ENCODE assay signal across 8 mouse cellular contexts in the genomic region with DNA sequence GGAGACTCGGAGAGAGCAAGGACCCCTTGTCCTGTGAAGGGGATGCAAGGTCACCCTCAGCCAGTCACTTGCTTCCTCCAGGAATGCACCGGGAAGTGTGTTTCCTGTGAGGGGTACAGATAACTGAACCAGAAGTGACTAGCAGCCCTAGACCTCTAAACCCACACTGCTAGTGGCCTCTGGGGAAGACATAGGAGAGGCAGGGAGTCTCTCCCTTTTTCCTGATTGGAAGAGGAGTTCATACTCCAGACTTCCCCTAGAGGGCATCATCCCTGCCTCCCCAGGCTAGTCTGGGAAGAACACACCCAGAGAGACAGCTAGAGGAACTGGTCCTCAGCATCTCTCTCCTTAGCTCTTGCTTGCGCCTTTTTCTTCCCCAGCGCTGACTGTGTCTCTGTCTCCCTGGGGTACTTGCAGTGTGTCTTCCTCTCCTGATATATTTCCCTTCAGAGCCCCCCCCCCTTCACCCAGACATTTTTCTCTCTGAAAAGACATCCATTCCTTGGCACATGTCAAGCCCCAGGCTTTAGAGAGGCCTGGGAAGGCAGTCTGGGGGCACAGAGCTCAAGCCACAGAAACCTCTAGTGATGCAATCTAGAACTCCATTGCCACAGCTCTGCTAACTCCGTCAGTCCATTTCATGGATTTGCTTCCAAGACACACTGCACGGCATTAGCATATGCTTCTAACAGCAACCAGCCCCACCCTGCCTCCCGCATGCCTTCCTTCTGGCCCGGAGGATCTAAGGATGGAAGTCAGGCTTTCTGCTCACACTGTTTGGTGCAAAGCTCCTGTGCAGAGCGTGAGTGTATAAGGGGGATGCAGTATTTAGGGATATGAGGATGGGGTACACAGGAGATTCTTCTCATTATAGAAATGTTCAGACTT. TPM values are rescaled to one million over a fixed set of nuclear protein-coding genes. Genes with fewer than 3 reads are reported as not detected.
DNase-seq lines count a peak whose midpoint lies in the region; ATAC-seq and TF ChIP-seq lines count a peak whose summit lies in the region.

No protein-coding gene starts in this region.

- no peak overlapping the region for H3K4me3 ChIP-seq in heart, adult 2 months
- H3K4me3 ChIP-seq in MEL (ENCODE audit: control insufficient read depth in 1 of 2, insufficient read depth in 1 of 2, low read depth in 2 of 2, low read length in 2 of 2): no peak overlapping the region
- no peak overlapping the region for H3K4me3 ChIP-seq in neural tube, embryonic 15.5 days (replicated peaks)

- TF ChIP-seq CTCF in heart, adult 2 months (IDR thresholded peaks at IDR 0.05): peak; percentile 70
- peak; percentile 36 to 48 (median 39); a peak in 4 of 6 replicates for TF ChIP-seq CTCF in MEL (IDR thresholded peaks at IDR 0.05 in 2 of 3, conservative IDR thresholded peaks at IDR 0.05 in 1 of 3; ENCODE audit: control insufficient read depth in 1 of 3, insufficient read depth in 1 of 3, low read depth in 2 of 3, low read length in 3 of 3, poor library complexity in 1 of 3, severe bottlenecking in 1 of 3)

- no peak overlapping the region for H3K9ac ChIP-seq in heart, adult 2 months (ENCODE audit: low read depth, low read length)
- H3K9ac ChIP-seq in MEL (ENCODE audit: control insufficient read depth, low read depth, low read length, poor library complexity, severe bottlenecking): no peak overlapping the region
- no peak overlapping the region for H3K9ac ChIP-seq in neural tube, embryonic 15.5 days (replicated peaks)

- intact Hi-C loops in heart, adult 2 months (cut with DNase I): loop anchor here (10.0 kb wide), 1 partner anchor 348 kb away; no protein-coding TSS in a partner anchor

- no peaks in the 10 kb centered on the region for H3K36me3 ChIP-seq in heart, adult 2 months (ENCODE audit: control insufficient read depth, insufficient read depth, low read length)
- H3K36me3 ChIP-seq in MEL (ENCODE audit: control insufficient read depth in 1 of 2, insufficient read depth in 2 of 2, low read length in 2 of 2): no peaks in the 10 kb centered on the region
- H3K36me3 ChIP-seq in neural tube, embryonic 15.5 days: no peaks in the 10 kb centered on the region

- no peaks in the 10 kb centered on the region for H3K4me1 ChIP-seq in heart, adult 2 months (ENCODE audit: control insufficient read depth, insufficient read depth, low read length)
- no peaks in the 10 kb centered on the region for H3K4me1 ChIP-seq in MEL (ENCODE audit: control insufficient read depth in 1 of 2, insufficient read depth in 2 of 2, low read length in 2 of 2)
- H3K4me1 ChIP-seq in neural tube, embryonic 15.5 days: no peaks in the 10 kb centered on the region

- H3K79me2 ChIP-seq in heart, adult 2 months (replicated peaks; ENCODE audit: control insufficient read depth, insufficient read depth, low read length): no peaks in the 10 kb centered on the region
- H3K79me2 ChIP-seq in MEL (ENCODE audit: control insufficient read depth, insufficient read depth, low read length, poor library complexity): no peaks in the 10 kb centered on the region

- H3K27ac ChIP-seq in heart, adult 2 months: no peak overlapping the region
- H3K27ac ChIP-seq in MEL (ENCODE audit: control insufficient read depth, low read depth, low read length): no peak overlapping the region
- H3K27ac ChIP-seq in neural tube, embryonic 15.5 days (replicated peaks): no peak overlapping the region

- no peaks in the 10 kb centered on the region for H3K9me3 ChIP-seq in MEL (replicated peaks; ENCODE audit: insufficient read depth, low read length)
- no peaks in the 10 kb centered on the region for H3K9me3 ChIP-seq in neural tube, embryonic 15.5 days (replicated peaks)

- peak; percentile 40 for TF ChIP-seq RAD21 in MEL (IDR thresholded peaks at IDR 0.05; ENCODE audit: low read depth, low read length)

- no peak overlapping the region for H3K4me2 ChIP-seq in neural tube, embryonic 15.5 days

- peak in 1 of 2 experiments; percentile 19 for DNase-seq in heart, adult 2 months
- no peak for DNase-seq in heart, adult 8-10 months (ENCODE audit: low spot score)
- peak; percentile 45 for DNase-seq in 3134 (ENCODE audit: extremely low read depth, insufficient read length, low spot score)
- peak; percentile 25 for DNase-seq in MEL (ENCODE audit: low read depth, low spot score)
- DNase-seq in heart, postnatal 4 days: peak; percentile 44
- no peak for DNase-seq in B cell, adult 2 months
- no peak for DNase-seq in layer of hippocampus, postnatal 10 days (ENCODE audit: low spot score in 2 of 2)

- TF ChIP-seq POLR2A in heart, adult 2 months (IDR thresholded peaks at IDR 0.05; ENCODE audit: insufficient read depth, low read depth, low read length): no peak
- TF ChIP-seq POLR2A in MEL (IDR thresholded peaks at IDR 0.05; ENCODE audit: control insufficient read depth in 1 of 2, insufficient read depth in 1 of 2, low read depth in 1 of 2, low read length in 2 of 2, poor library complexity in 1 of 2): no peak

- no peak for TF ChIP-seq EP300 in heart, adult 2 months (IDR thresholded peaks at IDR 0.05; ENCODE audit: insufficient read depth, low read depth, low read length)
- no peak for TF ChIP-seq EP300 in MEL (IDR thresholded peaks at IDR 0.05; ENCODE audit: low read depth in 1 of 2, low read length in 2 of 2)

- no peak for ATAC-seq in neural tube, embryonic 15.5 days (ENCODE audit: low FRiP score)

- 61% methylated on average over 9 of the region's 9 CpGs for WGBS in heart, adult 2 months
- WGBS in neural tube, embryonic 15.5 days: 77% methylated on average over 9 of the region's 9 CpGs

- no peaks in the 10 kb centered on the region for H3K27me3 ChIP-seq in heart, adult 2 months (ENCODE audit: control insufficient read depth, insufficient read depth, low read length)
- H3K27me3 ChIP-seq in MEL (ENCODE audit: control insufficient read depth in 1 of 2, insufficient read depth in 2 of 2, low read length in 2 of 2): peaks cover 5 to 11% of the 10 kb centered on the region in 2 experiments
- no peaks in the 10 kb centered on the region for H3K27me3 ChIP-seq in neural tube, embryonic 15.5 days (replicated peaks)

TF ChIP-seq in MEL, 35 proteins besides CTCF, POLR2A, EP300 and RAD21:
- no peak for TF ChIP-seq NELFE (IDR thresholded peaks at IDR 0.05; ENCODE audit: low read depth, low read length)
- TF ChIP-seq MYB (IDR thresholded peaks at IDR 0.05; ENCODE audit: low read depth, low read length): no peak
- TF ChIP-seq ZC3H11A (IDR thresholded peaks at IDR 0.05; ENCODE audit: low read depth, low read length): 0 out of 2 replicates have a peak, but pooled peaks have one; percentile 21
- TF ChIP-seq SMC3 (IDR thresholded peaks at IDR 0.05; ENCODE audit: low read depth, low read length): peak; percentile 54

RNA-seq across cellular contexts. Expression of a gene that starts 59.1 kb away (rescaled TPM):
- 1 to 10 TPM; 6.2 to 6.5 TPM for total RNA-seq in heart, adult 2 months (2021)
- polyA plus RNA-seq in heart, adult 2 months (2012; rRNA removed): 12.1 and 12.7 TPM in 2 replicates
- total RNA-seq in heart, adult 8-10 months (2022): 1 to 10 TPM; 5.8 to 6.9 (median 6.5) TPM
- total RNA-seq in MEL (2012; rRNA removed): 16.2 and 19.8 TPM in 2 replicates
- 10 to 100 TPM in 1 of 2 experiments, not detected in 1; 41.6 TPM for polyA plus RNA-seq in MEL (2012; ENCODE audit: insufficient read depth in 1 of 2, insufficient read length in 2 of 2, low read depth in 1 of 2, low replicate concordance in 2 of 2, missing spikeins in 1 of 2)
- total RNA-seq in heart, postnatal 4 days (2021): 10 to 100 TPM; 12.4 to 13.1 TPM
- total RNA-seq in layer of hippocampus, postnatal 10 days (2021): 10 to 100 TPM; 23.0 to 23.2 TPM
- polyA plus RNA-seq in neural tube, embryonic 15.5 days (2015; fragmentation: Nextera tagmentation; extraction: Ambion mirVana): 22.7 and 25.7 TPM in 2 replicates

Comparison
In these comparisons a context has a peak if more than half of its experiments do, and no peak if none do; other contexts are left out.
1. DNase-seq: peak in 3134 (single experiment), MEL (single experiment) and heart, postnatal 4 days (single experiment); none in heart, adult 8-10 months (single experiment), B cell, adult 2 months (0 of 2) and layer of hippocampus, postnatal 10 days (0 of 2).